In the genomic region with DNA sequence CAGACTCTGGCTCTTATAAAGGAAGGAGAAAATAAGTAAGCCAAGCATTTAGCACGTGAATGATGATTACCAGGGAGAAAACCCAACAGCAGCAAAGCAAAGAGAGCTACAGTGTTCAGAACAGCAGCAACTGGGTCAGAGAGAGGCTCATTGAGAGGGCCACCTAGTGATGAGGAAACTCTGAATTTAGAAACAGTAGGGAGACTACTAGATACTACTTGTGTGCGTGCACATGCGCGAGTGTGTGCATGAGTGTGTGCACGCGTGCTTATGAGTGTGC, we compare ENCODE assay signal across 10 mouse cellular contexts.
DNase-seq lines count a peak whose midpoint lies in the region.
"Had no signal": no experiment of that assay in that cellular context is flagged by ENCODE, and none has a peak within 500 bp of the region (broad histone marks: within the 10 kb centered on the region; RNA-seq: fewer than 3 reads in every experiment).

No protein-coding gene starts in this region.

- peak; percentile 20 for DNase-seq in cerebellum, adult 11 months
- DNase-seq in cerebellum, postnatal 10 days, result no peak
- DNase-seq in kidney, adult 9 months, result peak; percentile 10
- no peak for DNase-seq in kidney, adult 8-10 months
- peak; percentile 36 to 41 for DNase-seq in right cerebral cortex, adult 2 months (ENCODE audit: low spot score in 2 of 2)
- no peak for DNase-seq in right cerebral cortex, postnatal 14 days
- DNase-seq in embryo, embryonic 10.5 days (ENCODE audit: low spot score), result no peak
- DNase-seq in kidney, postnatal 14 days, result no peak
- DNase-seq: kidney, postnatal 10 days; lung, postnatal 36 days had no signal

Comparison
In these comparisons a context has a peak if more than half of its experiments do, and no peak if none do; other contexts are left out.
1. DNase-seq: peak in cerebellum, adult 11 months (single experiment), kidney, adult 9 months (single experiment) and right cerebral cortex, adult 2 months (2 of 2); none in cerebellum, postnatal 10 days (0 of 2), kidney, adult 8-10 months (0 of 2), right cerebral cortex, postnatal 14 days (single experiment), embryo, embryonic 10.5 days (single experiment) and kidney, postnatal 14 days (single experiment).